Mouse (Mus musculus) v-Abl transformed pro-B cells (cell line): ENCODE measurements around the gene Robo4.

ENCODE experiments used
- in situ Hi-C, 2 experiments: fragments of 400-800 bp; cut with MboI; formaldehyde crosslinking; loops; one replicate each; pipeline ENCODE4 v1.15.1; 2025; ENCODE audit not compliant: unreplicated experiment in 2 of 2

Gene Robo4

DNA sequence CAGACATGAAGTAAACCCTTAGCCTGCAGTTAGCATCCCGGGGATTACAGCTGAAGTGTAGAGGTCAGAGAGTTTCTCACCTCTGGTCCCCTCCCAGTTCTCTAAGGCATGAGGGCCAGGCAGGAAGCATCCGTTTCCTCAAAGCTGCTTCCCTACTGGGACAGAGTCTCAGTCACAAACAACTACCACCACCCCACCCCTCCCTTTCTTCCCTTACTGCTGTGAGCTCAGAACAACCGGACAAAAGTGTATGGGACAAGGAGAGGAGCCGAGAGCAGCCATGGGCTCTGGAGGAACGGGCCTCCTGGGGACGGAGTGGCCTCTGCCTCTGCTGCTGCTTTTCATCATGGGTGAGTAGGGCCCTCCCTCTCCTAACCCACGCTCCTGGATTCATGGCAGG lies at the start of gene Robo4:
Gene Robo4 (plus strand): TSS at position 96 of the 400 bp plus-strand sequence.
- in situ Hi-C loops: no loop called here

- in situ Hi-C loops: no loop called here
Measured at GRCm38 (mm10) chr9:37354485-37354884, 47.2 kb upstream of the Robo4 start.

GRCm38 (mm10) chr9:37358713-37359330 lies 42.9 kb upstream of the Robo4 start:
- in situ Hi-C loops: no loop called here

- in situ Hi-C loops: no loop called here
Measured at GRCm38 (mm10) chr9:37359331-37360220, 42.1 kb upstream of the Robo4 start.

- in situ Hi-C loops: no loop called here
Measured at GRCm38 (mm10) chr9:37362084-37362483, 39.6 kb upstream of the Robo4 start.

- in situ Hi-C loops: no loop called here
Measured at GRCm38 (mm10) chr9:37362881-37363280, 38.8 kb upstream of the Robo4 start.

DNA sequence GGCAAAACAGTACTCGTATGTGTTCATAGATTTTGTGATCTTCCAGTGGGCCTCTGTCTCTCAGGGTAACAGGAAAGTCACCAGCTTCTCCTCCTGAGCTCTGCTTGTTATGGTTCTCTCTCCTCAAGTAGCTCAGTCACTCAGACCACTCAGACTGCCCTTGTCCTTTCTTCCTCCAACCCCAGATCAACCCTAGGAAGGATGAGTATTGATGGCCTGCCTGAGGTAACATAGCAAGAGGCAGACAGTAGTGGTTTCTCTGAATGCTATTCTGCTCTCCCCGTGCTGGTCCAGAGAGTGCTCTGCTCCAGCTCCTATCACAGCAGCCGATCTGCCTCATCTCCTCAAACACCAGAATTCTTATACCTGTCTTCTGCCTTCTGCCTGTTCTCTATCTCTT lies 38.1 kb upstream of the Robo4 start:
- in situ Hi-C loops: no loop called here

GRCm38 (mm10) chr9:37364392-37364791 lies 37.3 kb upstream of the Robo4 start:
- in situ Hi-C loops: no loop called here

DNA sequence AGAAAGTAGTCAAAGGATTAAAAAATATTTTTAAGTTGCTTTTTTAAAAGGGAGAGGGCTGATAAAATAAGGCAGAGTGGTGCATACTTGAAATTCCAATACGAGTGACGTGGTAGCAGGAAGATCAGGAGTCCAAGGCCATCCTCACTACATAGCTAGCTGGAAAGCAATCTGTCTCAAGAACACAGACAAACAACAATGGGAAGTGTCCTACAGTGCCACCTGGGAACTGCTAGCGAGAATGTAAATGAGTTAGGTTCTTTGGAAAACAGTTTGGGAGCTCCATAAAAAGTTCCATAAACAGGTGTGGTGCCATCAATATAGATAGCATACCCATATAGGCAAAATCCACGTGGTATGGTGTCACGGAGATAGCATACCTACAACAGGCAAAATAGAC lies 36.0 kb upstream of the Robo4 start:
- in situ Hi-C loops: no loop called here

GRCm38 (mm10) chr9:37367301-37368080 lies 34.2 kb upstream of the Robo4 start, which contains the start of gene Hepacam:
TSS of gene Hepacam (plus strand) at chr9:37367351.
- in situ Hi-C loops: no loop called here

- in situ Hi-C loops: no loop called here
Measured at GRCm38 (mm10) chr9:37368081-37368830, 33.4 kb upstream of the Robo4 start.

- in situ Hi-C loops: no loop called here
Measured at GRCm38 (mm10) chr9:37368860-37369259, 32.8 kb upstream of the Robo4 start.

DNA sequence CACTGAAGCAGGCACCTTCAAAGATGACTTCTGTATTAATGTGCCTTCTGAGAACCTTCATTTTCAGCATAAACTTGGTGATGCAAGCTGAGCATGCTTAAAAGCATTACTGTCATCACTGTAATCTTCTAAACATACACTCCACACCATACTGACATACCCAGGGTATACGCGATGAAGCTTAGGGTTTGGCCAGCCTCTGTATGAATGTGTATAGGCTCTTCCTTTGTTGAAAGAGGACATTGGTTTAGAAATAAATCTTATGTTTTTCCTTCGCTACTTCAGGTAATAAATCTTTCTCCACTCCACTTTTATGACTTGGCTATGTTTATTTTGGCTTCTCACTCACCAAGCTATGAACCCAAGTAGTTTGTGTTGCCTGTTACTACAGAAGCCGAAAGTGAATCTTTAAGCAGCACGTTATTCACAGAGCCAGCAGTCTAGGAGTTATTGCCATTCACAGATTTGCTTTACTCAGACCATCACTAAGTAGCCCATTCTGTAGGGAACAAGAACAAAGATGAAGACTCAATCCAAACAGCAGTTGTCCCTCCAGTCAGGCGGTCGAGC lies 30.4 kb upstream of the Robo4 start:
- in situ Hi-C loops: no loop called here

- in situ Hi-C loops: no loop called here
Measured at GRCm38 (mm10) chr9:37375718-37376117, 26.0 kb upstream of the Robo4 start.

DNA sequence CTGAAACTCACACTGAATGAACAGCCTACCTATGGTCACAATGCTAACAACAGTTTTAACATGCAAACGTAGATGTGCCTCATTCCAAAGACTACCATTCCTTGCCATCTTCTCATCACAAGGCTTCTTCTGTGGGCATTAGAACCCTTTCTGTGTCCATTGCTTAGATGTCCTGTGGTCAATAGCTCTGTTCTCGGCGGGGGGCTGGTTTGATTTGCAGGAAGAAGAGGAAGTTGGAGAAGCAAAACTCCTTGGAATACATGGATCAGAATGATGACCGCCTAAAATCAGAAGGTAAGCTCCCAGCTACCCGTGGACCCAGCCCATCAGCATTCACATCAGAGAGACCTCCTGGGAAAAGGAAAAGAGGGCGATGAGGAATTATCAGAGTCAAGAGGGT lies 18.5 kb upstream of the Robo4 start:
- in situ Hi-C loops: no loop called here

GRCm38 (mm10) chr9:37384284-37385182 lies 17.2 kb upstream of the Robo4 start:
- in situ Hi-C loops: no loop called here

DNA sequence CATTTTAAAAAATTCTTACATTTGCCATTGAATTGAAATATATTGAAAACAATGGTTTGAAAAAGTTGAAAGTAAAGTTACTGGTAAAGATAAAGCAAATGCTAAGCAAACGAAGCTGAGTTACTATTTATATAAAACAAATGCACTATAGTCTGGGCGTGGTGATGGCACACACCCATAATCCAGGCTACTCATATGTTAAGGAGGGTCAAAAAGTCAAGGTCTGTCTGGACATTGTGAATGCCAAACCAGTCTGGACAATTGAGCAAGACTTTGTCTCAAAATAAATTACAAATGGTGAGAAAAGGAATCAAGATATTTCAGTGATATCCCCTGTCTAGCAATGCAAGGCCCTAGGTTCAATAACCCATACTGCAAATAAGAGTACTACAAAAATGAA lies 10.8 kb upstream of the Robo4 start:
- in situ Hi-C loops: no loop called here

DNA sequence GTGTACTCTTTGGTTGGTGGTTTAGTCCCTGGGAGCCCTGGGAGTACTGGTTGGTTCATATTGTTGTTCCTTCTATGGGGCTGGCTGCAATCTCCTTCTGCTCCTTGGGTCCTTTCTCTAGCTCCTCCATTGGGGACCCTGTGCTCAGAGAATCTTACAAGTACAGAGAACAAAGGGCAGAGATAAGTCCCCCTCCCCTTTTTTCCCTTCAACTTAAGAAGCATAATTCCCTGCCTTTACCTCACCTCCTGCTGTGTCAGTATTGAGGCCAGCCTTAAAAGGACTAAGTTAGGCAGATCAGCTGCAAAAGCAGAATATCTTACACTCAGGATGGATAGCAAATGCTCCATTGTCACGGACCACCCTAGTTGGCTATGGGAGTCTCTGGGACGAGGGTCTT lies 9.6 kb upstream of the Robo4 start:
- in situ Hi-C loops: no loop called here

- in situ Hi-C loops: no loop called here
Measured at GRCm38 (mm10) chr9:37393482-37394131, 8.1 kb upstream of the Robo4 start.
